Mouse (Mus musculus) forebrain, embryonic 13.5 days (tissue): ENCODE data around the gene C1qtnf6. TPM values are rescaled to one million over a fixed set of nuclear protein-coding genes. Genes with fewer than 3 reads are reported as not detected.

Experiments used
- ATAC-seq: fragments of 200-750 bp; cut with Nextera tagmentation; 2 replicates; pipeline ENCODE4 v1.8.0; 2017
- H3K27ac ChIP-seq: fragments of 300-500 bp; sonication (generic); 2 replicates; pipeline ENCODE4 v1.5.1; 2015; ENCODE audit warnings: inconsistent platforms, mild to moderate bottlenecking, moderate library complexity
- H3K27me3 ChIP-seq: fragments of 300-500 bp; sonication (generic); 2 replicates; pipeline ENCODE4 v1.6.1; 2015; ENCODE audit warnings: mild to moderate bottlenecking, inconsistent platforms
- H3K36me3 ChIP-seq: fragments of 300-500 bp; sonication (generic); 2 replicates; pipeline ENCODE4 v1.6.1; 2015; ENCODE audit warnings: mild to moderate bottlenecking, inconsistent platforms; ENCODE audit not compliant: poor library complexity, severe bottlenecking
- H3K4me1 ChIP-seq: fragments of 300-500 bp; sonication (generic); 2 replicates; pipeline ENCODE4 v1.6.1; 2015; ENCODE audit warnings: inconsistent platforms
- H3K4me2 ChIP-seq: fragments of 300-500 bp; sonication (generic); 2 replicates; pipeline ENCODE4 v1.6.1; 2015; ENCODE audit warnings: inconsistent platforms, mild to moderate bottlenecking, moderate library complexity
- H3K4me3 ChIP-seq: fragments of 300-500 bp; sonication (generic); 2 replicates; pipeline ENCODE4 v1.5.1; 2015; ENCODE audit warnings: mild to moderate bottlenecking, inconsistent platforms
- H3K9ac ChIP-seq: fragments of 300-500 bp; sonication (generic); 2 replicates; pipeline ENCODE4 v1.6.1; 2015; ENCODE audit warnings: mild to moderate bottlenecking, inconsistent platforms
- H3K9me3 ChIP-seq: fragments of 300-500 bp; sonication (generic); replicated peaks from 2 replicates; pipeline ENCODE4 v1.6.1; 2016; ENCODE audit warnings: inconsistent platforms
- WGBS: fragments of 180-500 bp; shearing (Covaris S2); methylation state at CpG from one replicate; pipeline ENCODE4 v1.1.7; 2015; 5-methylcytosine and 5-hydroxymethylcytosine counted together
- polyA plus RNA-seq: library from polyadenylated mRNA; unstranded; fragments of >200 nt; fragmentation: Nextera tagmentation; extraction: Ambion mirVana; gene quantifications from 2 replicates; pipeline ENCODE4 v1.2.1, GENCODE M21; 2015

The C1qtnf6 gene
- polyA plus RNA-seq, 1 experiment from 2014 or later, result 4.1 TPM

- Histone ChIP-seq H3K36me3 (no peaks in the 10 kb centered on the region), H3K4me3 (no peak overlapping the region), H3K27me3 (no peaks in the 10 kb centered on the region), H3K9ac (no peak overlapping the region), H3K27ac (no peak overlapping the region), H3K4me2 (no peak overlapping the region), H3K4me1 (no peaks in the 10 kb centered on the region), H3K9me3 (no peaks in the 10 kb centered on the region)
- no peak for ATAC-seq
- WGBS, result 94% methylated on average over 1 of the region's 1 CpGs
Measured at GRCm38 (mm10) chr15:78486564-78486963, 44.7 kb downstream of the C1qtnf6 start.

DNA sequence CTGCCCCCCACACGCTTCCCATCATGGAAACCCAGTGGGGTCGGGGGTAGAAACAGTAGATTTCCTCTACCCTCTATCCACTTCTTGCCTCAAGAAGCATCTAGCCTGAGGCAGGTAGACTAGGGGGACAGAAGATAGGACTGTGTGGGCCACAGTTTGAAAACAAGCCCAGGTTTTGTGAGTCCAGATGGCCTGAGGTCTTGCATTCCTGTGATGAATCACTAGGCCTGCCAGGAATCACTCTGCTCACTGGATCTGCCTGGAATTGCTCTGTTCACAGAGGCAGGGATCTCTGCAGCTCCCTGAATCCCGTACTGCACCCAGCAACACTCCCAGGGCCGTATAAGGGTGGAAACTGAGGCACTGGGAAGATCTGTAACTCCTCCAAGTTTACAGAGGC lies 47.9 kb downstream of the C1qtnf6 start:
- no peak overlapping the region for H3K27ac ChIP-seq
- H3K4me3 ChIP-seq, result no peak overlapping the region
- H3K9me3 ChIP-seq, result no peaks in the 10 kb centered on the region
- no peaks in the 10 kb centered on the region for H3K36me3 ChIP-seq
- H3K4me1 ChIP-seq, result no peaks in the 10 kb centered on the region
- 82% methylated on average over 4 of the region's 4 CpGs for WGBS
- H3K9ac ChIP-seq, result no peak overlapping the region
- no peak for ATAC-seq
- no peak overlapping the region for H3K4me2 ChIP-seq
- H3K27me3 ChIP-seq, result no peaks in the 10 kb centered on the region

GRCm38 (mm10) chr15:78482518-78482917 lies 48.7 kb downstream of the C1qtnf6 start:
- Histone ChIP-seq H3K9ac (no peak overlapping the region), H3K4me3 (no peak overlapping the region), H3K4me1 (no peaks in the 10 kb centered on the region), H3K27me3 (no peaks in the 10 kb centered on the region), H3K4me2 (no peak overlapping the region), H3K9me3 (no peaks in the 10 kb centered on the region), H3K27ac (no peak overlapping the region), H3K36me3 (no peaks in the 10 kb centered on the region)
- no peak for ATAC-seq
- WGBS, result 73% methylated on average over 3 of the region's 3 CpGs

DNA sequence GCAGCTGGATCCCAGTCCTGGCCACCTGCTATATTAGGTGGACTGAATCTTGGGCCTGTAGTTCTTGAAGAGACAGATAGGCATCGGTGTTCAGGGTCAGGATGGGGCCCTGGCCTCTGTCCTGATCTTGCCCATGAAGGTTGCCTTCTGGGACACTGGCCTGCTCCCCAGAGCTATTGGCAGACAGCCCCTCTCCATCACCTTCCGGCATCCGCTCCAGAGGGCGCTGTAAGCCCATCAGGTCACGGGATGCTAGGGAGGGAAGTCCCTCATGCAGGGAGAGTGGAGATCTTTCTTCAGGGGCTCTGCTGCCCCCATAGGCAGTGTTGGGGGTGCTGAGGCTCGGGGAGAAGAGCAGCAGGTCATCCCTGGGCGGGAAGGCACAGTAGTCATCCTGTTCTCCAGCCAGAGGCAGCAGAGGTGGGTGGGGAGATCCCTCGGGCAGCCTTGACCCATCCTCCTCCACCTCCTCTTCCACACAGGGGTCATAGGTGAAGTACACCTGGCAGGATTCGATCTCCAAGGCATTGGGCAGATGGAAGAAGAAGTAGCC lies 49.7 kb downstream of the C1qtnf6 start:
- no peaks in the 10 kb centered on the region for H3K27me3 ChIP-seq
- H3K9me3 ChIP-seq, result no peaks in the 10 kb centered on the region
- ATAC-seq, result no peak
- 49% methylated on average over 9 of the region's 9 CpGs for WGBS
- no peaks in the 10 kb centered on the region for H3K4me1 ChIP-seq
- no peak overlapping the region for H3K27ac ChIP-seq
- no peak overlapping the region for H3K4me3 ChIP-seq
- no peaks in the 10 kb centered on the region for H3K36me3 ChIP-seq
- H3K4me2 ChIP-seq, result no peak overlapping the region
- no peak overlapping the region for H3K9ac ChIP-seq

GRCm38 (mm10) chr15:78480991-78481390 lies 50.2 kb downstream of the C1qtnf6 start:
- 80% methylated on average over 2 of the region's 2 CpGs for WGBS

DNA sequence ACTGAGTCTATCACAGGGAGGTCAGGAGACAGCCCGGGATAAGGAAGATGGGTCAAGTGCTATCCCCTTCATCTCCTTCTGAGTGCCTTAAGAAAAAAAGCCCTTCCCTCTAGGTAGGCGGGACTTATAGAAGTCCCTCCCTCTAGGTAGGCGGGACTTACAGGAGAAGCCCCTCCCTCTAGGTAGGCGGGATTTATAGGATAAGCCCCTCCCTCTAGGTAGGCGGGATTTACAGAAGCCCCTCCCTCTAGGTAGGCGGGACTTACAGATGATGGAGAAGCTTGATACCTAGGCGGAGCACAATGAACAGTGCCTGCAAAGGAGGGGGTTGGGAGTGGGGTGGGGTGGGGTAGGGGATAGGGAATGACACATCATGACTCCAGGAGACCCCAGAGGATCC lies 51.1 kb downstream of the C1qtnf6 start:
- WGBS, result 76% methylated on average over 7 of the region's 7 CpGs
- 0 out of 2 replicates have a peak, but pooled peaks cover 6% of the 10 kb centered on the region for H3K27me3 ChIP-seq
- no peak overlapping the region for H3K27ac ChIP-seq
- H3K4me3 ChIP-seq, result no peak overlapping the region
- H3K9me3 ChIP-seq, result no peaks in the 10 kb centered on the region
- no peaks in the 10 kb centered on the region for H3K36me3 ChIP-seq
- no peak overlapping the region for H3K4me2 ChIP-seq
- no peaks in the 10 kb centered on the region for H3K4me1 ChIP-seq
- no peak for ATAC-seq
- H3K9ac ChIP-seq, result no peak overlapping the region

More at GRCm38 (mm10) chr15:78480991-78481390, 50.2 kb downstream of the C1qtnf6 start:
- Histone ChIP-seq H3K4me3 (no peak overlapping the region), H3K9ac (no peak overlapping the region), H3K36me3 (no peaks in the 10 kb centered on the region), H3K27me3 (0 out of 2 replicates have a peak, but pooled peaks cover 3% of the 10 kb centered on the region), H3K9me3 (no peaks in the 10 kb centered on the region), H3K4me1 (no peaks in the 10 kb centered on the region), H3K4me2 (no peak overlapping the region), H3K27ac (no peak overlapping the region)
- ATAC-seq, result no peak

- Histone ChIP-seq H3K9me3 (no peaks in the 10 kb centered on the region), H3K27ac (no peak overlapping the region), H3K27me3 (peaks cover 9% of the 10 kb centered on the region; the same call in 1 of the 2 replicates), H3K4me1 (no peaks in the 10 kb centered on the region), H3K4me3 (no peak overlapping the region), H3K36me3 (no peaks in the 10 kb centered on the region), H3K4me2 (no peak overlapping the region), H3K9ac (no peak overlapping the region)
- ATAC-seq, result no peak
- 82% methylated on average over 5 of the region's 5 CpGs for WGBS
Measured at GRCm38 (mm10) chr15:78479470-78479869, 51.7 kb downstream of the C1qtnf6 start.

DNA sequence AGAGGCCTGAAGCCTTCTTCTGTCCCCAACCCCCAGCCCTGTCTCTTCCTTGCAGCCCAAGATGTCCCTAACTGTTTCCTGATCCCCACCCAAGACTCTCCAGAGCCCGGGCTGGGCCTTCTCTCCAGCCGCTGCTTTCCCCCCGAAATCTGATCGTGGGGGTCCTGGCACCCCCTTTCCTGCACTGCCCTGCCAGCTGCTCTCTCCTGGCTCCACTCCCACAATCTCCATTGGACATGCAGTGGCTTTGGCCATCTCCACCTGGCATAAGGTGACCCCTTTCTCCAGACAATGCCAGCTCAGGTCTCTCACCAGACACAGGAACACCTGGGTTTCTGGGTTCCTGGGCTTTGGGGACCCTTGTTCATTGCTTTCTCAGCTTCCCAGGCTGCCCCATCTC lies 53.1 kb downstream of the C1qtnf6 start:
- Histone ChIP-seq H3K27me3 (peaks cover 9% of the 10 kb centered on the region; the same call in 1 of the 2 replicates), H3K4me2 (no peak overlapping the region), H3K9me3 (no peaks in the 10 kb centered on the region), H3K36me3 (no peaks in the 10 kb centered on the region), H3K4me3 (no peak overlapping the region), H3K27ac (no peak overlapping the region), H3K9ac (no peak overlapping the region), H3K4me1 (no peaks in the 10 kb centered on the region)
- WGBS, result 90% methylated on average over 4 of the region's 4 CpGs
- no peak for ATAC-seq

- H3K36me3 ChIP-seq, result no peaks in the 10 kb centered on the region
- H3K9ac ChIP-seq, result no peak overlapping the region
- no peak overlapping the region for H3K27ac ChIP-seq
- no peak for ATAC-seq
- WGBS, result 83% methylated on average over 1 of the region's 1 CpGs
- no peak overlapping the region for H3K4me3 ChIP-seq
- H3K27me3 ChIP-seq, result peaks cover 9% of the 10 kb centered on the region; the same call in 1 of the 2 replicates
- H3K4me1 ChIP-seq, result no peaks in the 10 kb centered on the region
- no peaks in the 10 kb centered on the region for H3K9me3 ChIP-seq
- no peak overlapping the region for H3K4me2 ChIP-seq
Measured at GRCm38 (mm10) chr15:78476878-78477277, 54.3 kb downstream of the C1qtnf6 start.

GRCm38 (mm10) chr15:78475604-78476031 lies 55.6 kb downstream of the C1qtnf6 start:
- Histone ChIP-seq H3K27me3 (peaks cover 9% of the 10 kb centered on the region; the same call in 1 of the 2 replicates), H3K9me3 (no peaks in the 10 kb centered on the region), H3K4me1 (no peaks in the 10 kb centered on the region), H3K36me3 (no peaks in the 10 kb centered on the region), H3K4me2 (no peak overlapping the region), H3K4me3 (no peak overlapping the region), H3K9ac (no peak overlapping the region), H3K27ac (no peak overlapping the region)
- WGBS, result 71% methylated on average over 3 of the region's 3 CpGs
- ATAC-seq, result no peak

GRCm38 (mm10) chr15:78473442-78473841 lies 57.8 kb downstream of the C1qtnf6 start:
- Histone ChIP-seq H3K4me1 (no peaks in the 10 kb centered on the region), H3K36me3 (no peaks in the 10 kb centered on the region), H3K27ac (no peak overlapping the region), H3K9ac (no peak overlapping the region), H3K27me3 (peaks cover 9% of the 10 kb centered on the region; the same call in 1 of the 2 replicates), H3K4me3 (no peak overlapping the region), H3K9me3 (no peaks in the 10 kb centered on the region), H3K4me2 (no peak overlapping the region)
- WGBS, result 85% methylated on average over 6 of the region's 6 CpGs
- no peak for ATAC-seq
